Mouse (Mus musculus): ENCODE data around the gene Gm11096.

Gm11096 gene

GRCm38 (mm10) chr17:81441463-81441862 is at the start of gene Gm11096:
TSS of gene Gm11096 (plus strand) at chr17:81441763.
- no peak for DNase-seq (ENCODE audit: low spot score)

GRCm38 (mm10) chr17:81393040-81393439 is 48.5 kb upstream of the Gm11096 start:
- DNase-seq (ENCODE audit: low spot score): no peak

- DNase-seq (ENCODE audit: low spot score): no peak
Measured at GRCm38 (mm10) chr17:81394124-81394523, 47.4 kb upstream of the Gm11096 start.

- no peak for DNase-seq (ENCODE audit: low spot score)
Measured at GRCm38 (mm10) chr17:81397434-81397833, 44.1 kb upstream of the Gm11096 start.

- DNase-seq (ENCODE audit: low spot score): no peak
Measured at GRCm38 (mm10) chr17:81400377-81400776, 41.2 kb upstream of the Gm11096 start.

- DNase-seq (ENCODE audit: low spot score): peak; percentile 17
Measured at GRCm38 (mm10) chr17:81402636-81403035, 38.9 kb upstream of the Gm11096 start.

GRCm38 (mm10) chr17:81403121-81403520 is 38.4 kb upstream of the Gm11096 start:
- DNase-seq (ENCODE audit: low spot score): no peak

- no peak for DNase-seq (ENCODE audit: low spot score)
Measured at GRCm38 (mm10) chr17:81404225-81404624, 37.3 kb upstream of the Gm11096 start.

- no peak for DNase-seq (ENCODE audit: low spot score)
Measured at GRCm38 (mm10) chr17:81412736-81413135, 28.8 kb upstream of the Gm11096 start.

- DNase-seq (ENCODE audit: low spot score): no peak
Measured at GRCm38 (mm10) chr17:81416361-81417114, 25.0 kb upstream of the Gm11096 start.

- DNase-seq (ENCODE audit: low spot score): no peak
Measured at GRCm38 (mm10) chr17:81419802-81420459, 21.6 kb upstream of the Gm11096 start.

GRCm38 (mm10) chr17:81424256-81424912 is 17.2 kb upstream of the Gm11096 start:
- DNase-seq (ENCODE audit: low spot score): no peak

GRCm38 (mm10) chr17:81427245-81427644 is 14.3 kb upstream of the Gm11096 start:
- DNase-seq (ENCODE audit: low spot score): no peak

- no peak for DNase-seq (ENCODE audit: low spot score)
Measured at GRCm38 (mm10) chr17:81432733-81433132, 8.8 kb upstream of the Gm11096 start.

GRCm38 (mm10) chr17:81433148-81433547 is 8.4 kb upstream of the Gm11096 start:
- DNase-seq (ENCODE audit: low spot score): no peak

- DNase-seq (ENCODE audit: low spot score): no peak
Measured at GRCm38 (mm10) chr17:81455269-81455668, 13.7 kb downstream of the Gm11096 start.

- DNase-seq (ENCODE audit: low spot score): no peak
Measured at GRCm38 (mm10) chr17:81455977-81456376, 14.4 kb downstream of the Gm11096 start.

- DNase-seq (ENCODE audit: low spot score): no peak
Measured at GRCm38 (mm10) chr17:81459379-81459778, 17.8 kb downstream of the Gm11096 start.

GRCm38 (mm10) chr17:81468941-81469340 is 27.4 kb downstream of the Gm11096 start:
- DNase-seq (ENCODE audit: low spot score): no peak

- DNase-seq (ENCODE audit: low spot score): no peak
Measured at GRCm38 (mm10) chr17:81473363-81473762, 31.8 kb downstream of the Gm11096 start.

GRCm38 (mm10) chr17:81477420-81477819 is 35.9 kb downstream of the Gm11096 start:
- DNase-seq (ENCODE audit: low spot score): no peak

GRCm38 (mm10) chr17:81479807-81480206 is 38.2 kb downstream of the Gm11096 start:
- DNase-seq (ENCODE audit: low spot score): no peak

Measured in ovary, postnatal 10 days (tissue).